Comparison of ENCODE assay signal across 8 mouse cellular contexts in genomic region chr1:180848114-180848510, GRCm38 (mm10). TPM values are rescaled to one million over a fixed set of nuclear protein-coding genes. Genes with fewer than 3 reads are reported as not detected.
A peak's percentile ranks its signal among the peaks of the same experiment; 100 is the strongest.
DNase-seq lines count a peak whose midpoint lies in the region; ATAC-seq and TF ChIP-seq lines count a peak whose summit lies in the region.

No protein-coding gene starts in this region.

- TF ChIP-seq CTCF in lung, postnatal 0 days (IDR thresholded peaks at IDR 0.05) = no peak

- peak; percentile 48; the same call in 1 of the 2 replicates for TF ChIP-seq EP300 in lung, postnatal 0 days (IDR thresholded peaks at IDR 0.05)

- peak overlapping the region; percentile 69 for H3K27ac ChIP-seq in hindbrain, embryonic 11.5 days (ENCODE audit: low read depth, low read length)
- peak overlapping the region; percentile 99 for H3K27ac ChIP-seq in lung, postnatal 0 days (ENCODE audit: low read length)

- ATAC-seq in hindbrain, embryonic 11.5 days (ENCODE audit: low FRiP score) = peak; percentile 23; the same call in 1 of the 2 replicates
- peak; percentile 57 for ATAC-seq in lung, postnatal 0 days

- no peaks in the 10 kb centered on the region for H3K36me3 ChIP-seq in hindbrain, embryonic 11.5 days (ENCODE audit: control insufficient read depth, insufficient read depth, low read length)
- H3K36me3 ChIP-seq in lung, postnatal 0 days (ENCODE audit: insufficient read depth, low read length) = 0 out of 2 replicates have a peak, but pooled peaks cover 2% of the 10 kb centered on the region

- peak overlapping the region; percentile 24 for H3K9ac ChIP-seq in hindbrain, embryonic 11.5 days (ENCODE audit: low read depth, low read length)
- peak overlapping the region; percentile 30; the same call in 1 of the 2 replicates for H3K9ac ChIP-seq in lung, postnatal 0 days (replicated peaks; ENCODE audit: low read depth)

- H3K4me1 ChIP-seq in hindbrain, embryonic 11.5 days (replicated peaks; ENCODE audit: control insufficient read depth, insufficient read depth, low read length) = peaks cover 5% of the 10 kb centered on the region
- H3K4me1 ChIP-seq in lung, postnatal 0 days (ENCODE audit: insufficient read depth, low read depth, low read length) = peaks cover 18% of the 10 kb centered on the region; the same call in 1 of the 2 replicates

- peak overlapping the region; percentile 32 for H3K4me2 ChIP-seq in hindbrain, embryonic 11.5 days (replicated peaks; ENCODE audit: low read depth, low read length)
- peak overlapping the region; percentile 51 for H3K4me2 ChIP-seq in lung, postnatal 0 days (replicated peaks; ENCODE audit: low read depth, low read length)

- 12% methylated on average over 9 of the region's 9 CpGs for WGBS in hindbrain, embryonic 11.5 days
- WGBS in lung, postnatal 0 days = 2% methylated on average over 9 of the region's 9 CpGs

- DNase-seq in R1 (ENCODE audit: low read depth, low spot score) = peak; percentile 88
- DNase-seq in cerebellum, postnatal 10 days = peak; percentile 79 to 81
- peak; percentile 64 to 70 for DNase-seq in frontal cortex, postnatal 10 days (ENCODE audit: low spot score in 2 of 2)
- DNase-seq in hindbrain, embryonic 11.5 days (ENCODE audit: low spot score) = peak; percentile 65
- DNase-seq in layer of hippocampus, postnatal 10 days (ENCODE audit: low spot score in 2 of 2) = peak; percentile 55 to 58
- DNase-seq in lung, postnatal 0 days (ENCODE audit: low spot score) = peak; percentile 97
- DNase-seq in ovary, postnatal 14 days (ENCODE audit: low spot score) = peak; percentile 62
- DNase-seq in thymus, postnatal 10 days (ENCODE audit: low spot score in 2 of 2) = peak; percentile 55 to 65

- peak overlapping the region; percentile 15; the same call in 1 of the 2 replicates for H3K4me3 ChIP-seq in hindbrain, embryonic 11.5 days (ENCODE audit: low read depth, low read length)
- H3K4me3 ChIP-seq in lung, postnatal 0 days (ENCODE audit: low read depth, low read length) = peak overlapping the region; percentile 19

- H3K27me3 ChIP-seq in hindbrain, embryonic 11.5 days (ENCODE audit: control insufficient read depth, insufficient read depth, low read length) = no peaks in the 10 kb centered on the region
- no peaks in the 10 kb centered on the region for H3K27me3 ChIP-seq in lung, postnatal 0 days (replicated peaks; ENCODE audit: insufficient read depth, low read length)

- H3K9me3 ChIP-seq in hindbrain, embryonic 11.5 days (ENCODE audit: control insufficient read depth, low read length) = no peaks in the 10 kb centered on the region
- no peaks in the 10 kb centered on the region for H3K9me3 ChIP-seq in lung, postnatal 0 days (ENCODE audit: low read length)

RNA-seq across cellular contexts. Expression of gene Sde2, which starts 2.8 kb away (rescaled TPM):
- 33.8 and 34.7 TPM in 2 replicates for polyA plus RNA-seq in hindbrain, embryonic 11.5 days (2014; fragmentation: Nextera tagmentation; extraction: Ambion mirVana)
- 10 to 100 TPM; 20.9 to 22.4 TPM for total RNA-seq in layer of hippocampus, postnatal 10 days (2021)
- 21.2 and 22.6 TPM in 2 replicates for polyA plus RNA-seq in lung, postnatal 0 days (2015; fragmentation: Nextera tagmentation; extraction: Ambion mirVana)

RNA-seq across cellular contexts. Expression of gene H3f3a, which starts 34.4 kb away (rescaled TPM):
- polyA plus RNA-seq in hindbrain, embryonic 11.5 days (2014; fragmentation: Nextera tagmentation; extraction: Ambion mirVana) = 3,542 and 3,682 TPM in 2 replicates
- total RNA-seq in layer of hippocampus, postnatal 10 days (2021) = 100 to 1,000 TPM; 476 to 478 TPM
- polyA plus RNA-seq in lung, postnatal 0 days (2015; fragmentation: Nextera tagmentation; extraction: Ambion mirVana) = 1,774 and 1,827 TPM in 2 replicates

RNA-seq across cellular contexts. Expression of gene Lefty2, which starts 44.8 kb away (rescaled TPM):
- polyA plus RNA-seq in hindbrain, embryonic 11.5 days (2014; fragmentation: Nextera tagmentation; extraction: Ambion mirVana) = not detected in 2 replicates
- total RNA-seq in layer of hippocampus, postnatal 10 days (2021) = 10 to 100 TPM in 1 of 2 experiments, 1 to 10 TPM in 1; 8.7 to 10.2 TPM
- polyA plus RNA-seq in lung, postnatal 0 days (2015; fragmentation: Nextera tagmentation; extraction: Ambion mirVana) = 0.16 TPM in 1 of 2 replicates, not detected in the other

RNA-seq across cellular contexts. Expression of gene Pycr2, which starts 56.0 kb away (rescaled TPM):
- 81.2 and 88.5 TPM in 2 replicates for polyA plus RNA-seq in hindbrain, embryonic 11.5 days (2014; fragmentation: Nextera tagmentation; extraction: Ambion mirVana)
- total RNA-seq in layer of hippocampus, postnatal 10 days (2021) = 10 to 100 TPM; 29.6 to 31.4 TPM
- polyA plus RNA-seq in lung, postnatal 0 days (2015; fragmentation: Nextera tagmentation; extraction: Ambion mirVana) = 51.9 and 57.5 TPM in 2 replicates

Comparison
In these comparisons a context has a peak if more than half of its experiments do, and no peak if none do; other contexts are left out.
1. Peak in every context shown above with its lines: DNase-seq, ATAC-seq, H3K4me3 ChIP-seq and H3K27ac ChIP-seq.